Mouse (Mus musculus) G1E (cell line): ENCODE measurements around the gene Egfl7.

Experiments used
- CTCF ChIP-seq: IDR thresholded peaks from 2 replicates; pipeline ENCODE4 v1.5.1; 2012; ENCODE audit warnings: low read depth, low read length, inconsistent platforms, mixed read lengths
- GATA1 ChIP-seq: IDR thresholded peaks from 2 replicates; pipeline ENCODE4 v1.6.1; 2012; ENCODE audit warnings: borderline replicate concordance, low read length, inconsistent platforms, mixed read lengths
- GATA2 ChIP-seq: IDR thresholded peaks from 2 replicates; pipeline ENCODE4 v1.6.1; 2012; ENCODE audit warnings: low read depth, low read length, inconsistent platforms, borderline replicate concordance
- POLR2AphosphoS5 ChIP-seq: IDR thresholded peaks from 2 replicates; pipeline ENCODE4 v1.6.1; 2012; ENCODE audit warnings: low read depth, low read length, inconsistent platforms; ENCODE audit not compliant: insufficient replicate concordance
- TAL1 ChIP-seq: conservative IDR thresholded peaks from 2 replicates; pipeline ENCODE4 v1.6.1; 2012; ENCODE audit warnings: low read depth, low read length, inconsistent platforms, mixed read lengths

GRCm38 (mm10) chr2:26571826-26572225, 8.0 kb upstream of the Egfl7 start:
- TF ChIP-seq CTCF (no peak), TAL1 (no peak; the same call in 1 of the 2 replicates), GATA1 (no peak), POLR2AphosphoS5 (no peak), GATA2 (no peak)
